Mouse (Mus musculus): ENCODE measurements around the gene Gstm1.
"Not testable (repeated sequence)": the region's sequence is repeated elsewhere in the genome, so short reads cannot be mapped to it uniquely, and the experiment has no call there.

Gene Gstm1

DNA sequence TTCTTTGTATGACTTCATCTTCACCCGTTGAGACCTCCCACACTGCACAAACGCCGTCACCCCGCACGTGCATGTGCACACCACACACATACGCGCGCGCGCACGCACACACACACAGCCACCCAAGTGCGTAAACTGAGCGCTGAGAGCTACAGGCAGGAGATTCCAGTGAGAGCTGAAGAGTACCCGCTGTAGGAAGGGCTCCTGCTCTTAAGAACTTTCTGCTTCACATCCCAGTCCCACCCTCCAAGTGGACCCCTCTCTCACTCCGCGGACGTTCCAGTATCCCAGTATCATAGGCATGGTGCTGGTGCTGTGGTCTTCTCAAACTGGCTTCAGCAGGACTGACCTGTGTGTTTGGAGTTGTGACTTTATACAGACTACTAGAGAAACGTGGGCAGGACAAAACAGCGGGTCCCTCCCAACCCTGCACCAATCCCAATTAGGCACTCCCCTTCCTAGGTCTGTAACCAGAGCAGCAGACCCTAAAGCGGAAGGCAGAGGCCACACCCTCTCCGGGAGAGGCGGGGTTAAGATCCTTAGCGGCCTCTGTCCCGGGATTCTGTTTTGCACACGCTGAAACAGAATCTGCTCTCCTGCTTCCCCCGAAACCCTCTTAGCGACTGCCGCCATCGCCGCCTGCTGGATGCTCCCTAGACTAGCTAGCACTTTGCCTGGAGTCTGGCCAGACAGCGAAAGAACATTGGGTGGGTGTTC, at the start of gene Gstm1:
TSS of gene Gstm1 (minus strand) at position 501 of the 717 bp plus-strand sequence.
- peak; percentile 88 for DNase-seq

GRCm38 (mm10) chr3:108067370-108067934, 49.7 kb upstream of the Gstm1 start:
- no peak for DNase-seq

DNA sequence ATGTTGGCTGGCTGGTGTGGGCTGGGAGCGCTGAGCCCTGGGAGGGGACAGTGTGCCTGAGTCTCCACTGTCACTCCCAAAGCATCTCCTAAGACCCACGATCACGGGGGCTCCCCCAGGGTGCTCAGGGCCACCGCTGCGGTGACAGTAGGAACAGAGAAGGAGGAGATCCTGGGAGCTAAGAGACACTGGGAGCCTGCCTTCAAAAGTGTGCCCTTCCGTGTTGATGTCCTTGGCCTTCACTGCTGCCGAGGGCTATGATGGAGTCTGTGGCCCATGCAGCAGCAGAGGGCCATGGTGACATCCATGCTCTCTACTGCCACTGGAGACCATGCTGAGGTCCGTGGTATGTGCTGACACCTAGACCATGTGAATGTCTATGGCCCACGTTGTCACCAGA, 47.8 kb upstream of the Gstm1 start:
- DNase-seq: no peak

GRCm38 (mm10) chr3:108064672-108065071, 46.9 kb upstream of the Gstm1 start:
- DNase-seq: no peak

- DNase-seq: no peak
Observed at GRCm38 (mm10) chr3:108062648-108063047, 44.9 kb upstream of the Gstm1 start.

GRCm38 (mm10) chr3:108061420-108061819, 43.6 kb upstream of the Gstm1 start:
- DNase-seq: no peak

GRCm38 (mm10) chr3:108050493-108050892, 32.7 kb upstream of the Gstm1 start:
- DNase-seq: no peak

- DNase-seq: no peak
Observed at GRCm38 (mm10) chr3:108048306-108048705, 30.5 kb upstream of the Gstm1 start.

DNA sequence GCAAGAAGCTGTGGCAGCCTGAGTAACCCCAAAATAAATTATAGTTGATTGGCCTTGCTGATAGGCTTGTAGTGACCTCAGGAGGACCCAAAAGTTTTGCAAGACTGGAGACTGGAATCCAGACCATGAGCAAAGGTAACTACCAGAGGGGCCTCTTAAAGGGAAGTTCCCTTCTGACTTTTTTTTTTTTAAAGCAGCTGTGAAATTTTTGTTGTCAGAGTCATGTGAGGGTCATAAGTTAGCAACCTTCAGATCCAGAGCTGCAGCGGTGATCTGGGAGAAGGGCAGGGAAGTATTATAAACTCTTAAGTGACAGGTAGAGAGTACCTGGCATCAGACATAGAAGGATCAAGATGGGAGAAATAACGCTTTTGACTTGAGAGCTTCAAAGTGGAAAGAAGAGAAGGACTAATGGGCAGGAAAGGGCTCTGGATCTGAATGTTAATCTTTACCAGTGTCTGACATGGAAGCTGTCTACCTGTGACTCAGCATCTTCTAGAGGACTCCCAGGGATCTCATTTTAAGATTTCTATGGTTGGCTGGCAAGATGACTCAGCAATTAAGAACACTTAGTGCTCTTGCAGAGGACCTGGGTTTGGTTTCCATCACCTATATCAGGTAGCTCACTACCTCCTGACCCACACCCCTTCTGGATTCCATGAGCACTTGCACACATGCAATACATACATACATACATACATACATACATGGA, 29.3 kb upstream of the Gstm1 start:
- DNase-seq: no peak

DNA sequence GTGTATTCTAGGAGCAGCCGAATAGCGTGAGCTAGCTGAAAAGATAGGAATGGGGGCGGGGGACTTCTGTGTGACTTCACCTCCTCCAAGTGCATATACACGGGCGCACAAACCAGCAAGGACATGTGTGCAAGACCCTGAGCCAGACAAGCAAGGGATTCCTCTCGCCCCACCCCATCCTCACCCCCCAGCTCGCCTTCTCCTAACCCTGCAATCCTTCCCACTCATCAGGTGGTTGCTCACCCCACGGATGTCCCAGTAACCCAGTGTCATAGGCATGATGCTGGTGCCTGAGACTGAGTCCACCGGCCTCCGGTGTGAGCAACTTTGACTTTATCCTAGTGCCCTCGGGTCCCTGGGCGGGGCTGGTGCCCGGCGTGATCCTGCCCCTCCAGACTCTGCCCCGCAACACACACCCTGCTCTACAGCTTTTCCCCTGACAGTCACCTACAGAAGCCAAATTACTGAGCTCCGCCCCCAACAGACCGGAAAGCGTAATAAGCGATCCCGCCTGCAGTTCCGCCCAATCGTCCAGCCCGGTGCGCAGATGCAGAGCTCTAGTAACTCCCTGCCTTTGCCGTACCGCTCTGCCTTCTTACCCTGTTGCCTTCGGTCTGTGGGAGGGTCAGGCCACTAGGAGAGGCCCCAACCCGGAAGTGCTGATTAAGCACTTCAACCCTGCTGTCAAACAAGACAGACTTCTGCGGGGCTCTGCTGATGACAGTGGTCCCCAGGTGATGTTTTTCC, 26.8 kb upstream of the Gstm1 start, which contains the start of gene Gstm4:
TSS of gene Gstm4 (minus strand) at position 501 of the 747 bp plus-strand sequence.
- DNase-seq: peak; percentile 86

DNA sequence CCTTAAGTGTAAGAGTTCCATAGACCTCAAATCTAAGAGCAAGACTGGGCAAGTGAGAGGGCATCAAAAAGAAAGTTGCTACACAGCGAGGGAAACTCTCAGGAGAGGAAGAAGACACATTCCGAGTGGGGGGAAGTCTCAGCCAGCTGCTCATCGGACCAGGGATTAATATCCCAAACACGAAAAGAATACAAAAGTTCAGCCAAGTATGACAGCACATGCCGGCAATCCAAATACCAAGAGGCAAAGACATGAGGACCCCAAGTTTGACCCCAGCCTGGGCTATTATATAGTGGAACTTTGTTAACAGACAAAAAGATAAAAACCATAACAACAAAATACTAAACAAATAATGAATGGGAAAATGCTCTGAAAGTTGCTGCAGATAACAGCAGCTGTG, 15.4 kb upstream of the Gstm1 start:
- DNase-seq: no peak

GRCm38 (mm10) chr3:108032113-108032512, 14.3 kb upstream of the Gstm1 start:
- DNase-seq: no peak

- no peak for DNase-seq
Observed at GRCm38 (mm10) chr3:108028641-108029365, 11.0 kb upstream of the Gstm1 start.

GRCm38 (mm10) chr3:108026597-108026996, 8.8 kb upstream of the Gstm1 start:
- DNase-seq: no peak

- DNase-seq: no peak
Observed at GRCm38 (mm10) chr3:108026049-108026448, 8.3 kb upstream of the Gstm1 start.

- no peak for DNase-seq
Observed at GRCm38 (mm10) chr3:108025318-108025717, 7.5 kb upstream of the Gstm1 start.

GRCm38 (mm10) chr3:108022650-108023049, 4.9 kb upstream of the Gstm1 start:
- no peak for DNase-seq

- not testable (repeated sequence) for DNase-seq
Observed at GRCm38 (mm10) chr3:108020351-108021022, 2.7 kb upstream of the Gstm1 start.

DNA sequence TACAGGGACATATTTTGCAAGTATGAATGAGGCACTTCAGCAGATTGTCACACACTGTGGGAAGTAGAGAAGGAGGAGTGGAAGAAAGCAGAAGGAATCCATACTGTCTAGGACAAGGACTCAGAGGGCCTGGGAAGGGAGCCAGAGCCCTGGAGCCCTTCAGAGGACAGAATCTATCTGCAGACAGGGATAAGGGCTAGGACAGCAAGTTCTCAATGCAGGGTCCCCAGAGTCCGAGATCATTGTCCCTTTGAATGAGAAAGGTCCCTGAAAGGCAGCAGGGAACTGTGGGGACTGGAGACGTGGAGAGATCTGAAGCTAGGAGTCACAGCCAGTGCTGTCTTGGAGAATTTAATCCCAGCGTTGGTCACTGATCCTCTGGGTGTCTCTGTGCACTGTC, 1.5 kb upstream of the Gstm1 start:
- DNase-seq: not testable (repeated sequence)

DNA sequence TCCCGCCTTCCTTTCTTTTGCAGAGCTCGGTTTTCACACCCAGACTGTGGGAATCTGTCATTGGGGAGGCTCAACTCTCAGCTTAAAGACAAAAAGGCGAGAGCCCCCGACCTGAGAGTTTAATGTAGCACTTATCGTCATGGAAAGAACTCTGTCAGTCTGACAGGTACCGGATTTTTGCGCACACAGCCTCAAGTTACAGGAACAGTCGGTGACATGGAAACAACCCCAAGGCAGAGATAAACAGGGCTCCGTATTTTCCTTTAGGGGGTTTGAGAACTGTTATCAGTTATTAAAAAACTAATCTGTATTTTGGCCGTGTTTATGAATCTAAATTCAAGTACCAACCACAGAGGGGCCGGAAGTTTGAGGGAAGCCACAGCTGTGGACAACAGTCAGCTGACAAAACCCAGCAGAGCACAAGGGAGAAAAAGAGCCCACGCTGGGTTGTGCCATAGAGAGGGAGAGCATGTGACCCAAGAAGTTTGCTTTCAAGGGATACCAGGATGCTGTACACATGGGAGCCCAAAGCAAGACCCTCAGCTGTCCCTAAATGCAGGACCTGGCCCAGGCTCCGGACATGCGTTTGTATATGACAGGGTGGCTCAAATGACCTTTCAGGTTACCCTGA, 532 bp upstream of the Gstm1 start:
- DNase-seq: no peak

GRCm38 (mm10) chr3:108016468-108016867, 1.3 kb downstream of the Gstm1 start:
- DNase-seq: not testable (repeated sequence)

DNA sequence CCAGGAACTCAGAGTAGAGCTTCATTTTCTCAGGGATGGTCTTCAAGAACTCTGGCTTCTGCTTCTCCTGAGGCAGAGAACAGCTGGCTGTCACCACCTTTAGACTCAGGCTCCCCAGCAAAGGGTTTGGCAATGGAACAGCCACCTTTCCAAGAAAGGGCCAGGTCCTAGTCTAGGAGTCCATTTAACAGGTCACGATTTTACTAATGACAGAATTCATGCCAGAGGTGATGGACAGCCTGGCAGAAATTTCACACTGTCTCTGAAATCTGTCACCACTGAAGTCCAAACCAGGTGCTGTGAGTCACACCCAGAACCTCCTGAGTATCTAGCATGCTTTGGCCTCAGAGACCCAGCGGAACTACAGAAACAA, 2.8 kb downstream of the Gstm1 start:
- DNase-seq: no peak

Measured in cerebellum, adult 11-12 months (tissue).